Mouse (Mus musculus): Measurements from ENCODE around the gene E130114P18Rik. TPM values are rescaled to one million over a fixed set of nuclear protein-coding genes. Genes with fewer than 3 reads are reported as not detected.

The E130114P18Rik gene
- total and polyA plus RNA-seq, 2 experiments = not detected

GRCm38 (mm10) chr4:97733392-97733791 is 44.5 kb downstream of the E130114P18Rik start:
- WGBS = 68% methylated on average over 1 of the region's 1 CpGs
- no peak for TF ChIP-seq CTCF (IDR thresholded peaks at IDR 0.05; ENCODE audit: low read depth, low read length)
- no peak for TF ChIP-seq POLR2A (IDR thresholded peaks at IDR 0.05; ENCODE audit: extremely low read depth, insufficient read depth, low read length)
- H3K79me2 ChIP-seq (ENCODE audit: control insufficient read depth, insufficient read depth, low read length) = no peaks in the 10 kb centered on the region
- H3K4me3 ChIP-seq (ENCODE audit: insufficient read depth, low read depth, low read length) = no peak overlapping the region
- no peaks in the 10 kb centered on the region for H3K4me1 ChIP-seq (ENCODE audit: control insufficient read depth, insufficient read depth, low read length)
- H3K27me3 ChIP-seq (ENCODE audit: control insufficient read depth, insufficient read depth, low read length) = no peaks in the 10 kb centered on the region
- no peak overlapping the region for H3K27ac ChIP-seq (replicated peaks; ENCODE audit: insufficient read depth, low read depth, low read length)
- no peak for DNase-seq (ENCODE audit: extremely low read depth, low read depth, low spot score)
- H3K9ac ChIP-seq (ENCODE audit: low read depth, low read length) = no peak overlapping the region
- no peaks in the 10 kb centered on the region for H3K36me3 ChIP-seq (ENCODE audit: control insufficient read depth, insufficient read depth, low read length)

DNA sequence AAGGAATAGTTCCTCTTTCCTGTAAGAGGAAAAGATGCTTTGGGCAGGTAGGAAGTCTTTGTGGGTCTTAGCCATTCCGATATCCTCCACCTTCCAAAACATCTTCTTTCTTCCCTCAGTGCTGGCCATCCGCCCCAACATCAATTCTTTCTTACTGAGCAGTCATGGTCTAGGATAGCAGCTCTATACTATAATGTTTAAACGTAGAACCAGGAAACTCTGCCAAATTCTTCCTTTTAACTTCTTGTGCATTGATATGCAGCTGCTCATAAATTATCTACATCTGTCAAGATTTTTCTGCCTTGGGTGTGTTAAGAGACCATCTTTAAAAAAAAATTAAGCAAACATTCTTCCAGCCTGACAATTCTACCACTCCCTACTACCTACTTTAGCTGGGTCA is 47.5 kb downstream of the E130114P18Rik start:
- H3K27ac ChIP-seq (replicated peaks; ENCODE audit: insufficient read depth, low read depth, low read length) = no peak overlapping the region
- no peak overlapping the region for H3K4me3 ChIP-seq (ENCODE audit: insufficient read depth, low read depth, low read length)
- TF ChIP-seq POLR2A (IDR thresholded peaks at IDR 0.05; ENCODE audit: extremely low read depth, insufficient read depth, low read length) (no peak), CTCF (IDR thresholded peaks at IDR 0.05; ENCODE audit: low read depth, low read length) (no peak)
- DNase-seq (ENCODE audit: extremely low read depth, low read depth, low spot score) = no peak
- no peaks in the 10 kb centered on the region for H3K36me3 ChIP-seq (ENCODE audit: control insufficient read depth, insufficient read depth, low read length)
- no peaks in the 10 kb centered on the region for H3K79me2 ChIP-seq (ENCODE audit: control insufficient read depth, insufficient read depth, low read length)
- H3K27me3 ChIP-seq (ENCODE audit: control insufficient read depth, insufficient read depth, low read length) = no peaks in the 10 kb centered on the region
- no peaks in the 10 kb centered on the region for H3K4me1 ChIP-seq (ENCODE audit: control insufficient read depth, insufficient read depth, low read length)
- no peak overlapping the region for H3K9ac ChIP-seq (ENCODE audit: low read depth, low read length)
- WGBS = 80% methylated on average over 3 of the region's 3 CpGs

DNA sequence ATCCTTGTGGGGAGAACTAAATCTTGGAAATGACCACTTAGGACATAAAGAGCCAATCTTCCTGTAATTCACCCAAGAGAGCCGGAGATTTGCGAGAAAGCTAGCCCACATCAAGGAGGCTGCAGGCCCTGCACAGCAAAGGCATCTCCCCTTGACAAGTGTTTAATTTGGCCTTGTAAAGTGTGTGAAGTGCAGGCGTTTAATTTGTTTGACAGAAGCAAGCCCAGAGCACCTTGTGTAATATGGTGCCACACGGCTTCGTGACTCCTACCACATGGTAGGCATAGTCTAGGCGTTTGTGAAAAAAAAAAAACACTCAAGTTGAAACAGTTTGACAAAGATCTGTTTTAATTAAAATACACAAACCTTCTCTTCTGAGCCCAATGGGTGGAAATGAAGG is 47.9 kb downstream of the E130114P18Rik start:
- Histone ChIP-seq H3K79me2 (ENCODE audit: control insufficient read depth, insufficient read depth, low read length) (no peaks in the 10 kb centered on the region), H3K27ac (replicated peaks; ENCODE audit: insufficient read depth, low read depth, low read length) (no peak overlapping the region), H3K9ac (ENCODE audit: low read depth, low read length) (no peak overlapping the region), H3K4me1 (ENCODE audit: control insufficient read depth, insufficient read depth, low read length) (no peaks in the 10 kb centered on the region), H3K4me3 (ENCODE audit: insufficient read depth, low read depth, low read length) (no peak overlapping the region), H3K36me3 (ENCODE audit: control insufficient read depth, insufficient read depth, low read length) (no peaks in the 10 kb centered on the region), H3K27me3 (ENCODE audit: control insufficient read depth, insufficient read depth, low read length) (no peaks in the 10 kb centered on the region)
- 90% methylated on average over 6 of the region's 6 CpGs for WGBS
- DNase-seq (ENCODE audit: extremely low read depth, low read depth, low spot score) = no peak
- TF ChIP-seq POLR2A (IDR thresholded peaks at IDR 0.05; ENCODE audit: extremely low read depth, insufficient read depth, low read length) = no peak
- no peak for TF ChIP-seq CTCF (IDR thresholded peaks at IDR 0.05; ENCODE audit: low read depth, low read length)

DNA sequence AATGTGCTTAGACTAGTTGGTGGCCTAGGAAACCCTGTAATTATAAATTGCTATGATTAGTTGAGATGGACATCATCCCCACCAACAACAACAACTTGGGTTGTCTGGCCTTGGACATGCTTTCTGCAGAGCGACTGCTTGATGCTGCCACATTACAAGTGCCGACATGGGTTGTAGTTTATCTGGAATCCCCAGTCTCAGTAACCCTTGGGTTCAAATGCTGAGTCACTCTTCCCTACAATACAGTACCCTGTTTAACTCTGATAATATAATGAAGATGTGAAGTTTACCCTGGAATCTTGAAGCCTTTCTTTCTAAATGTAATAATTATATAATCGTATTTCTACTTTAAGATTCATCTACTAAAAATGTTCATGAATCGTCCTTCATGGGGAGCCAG is 49.4 kb downstream of the E130114P18Rik start:
- H3K9ac ChIP-seq (ENCODE audit: low read depth, low read length) = no peak overlapping the region
- TF ChIP-seq CTCF (IDR thresholded peaks at IDR 0.05; ENCODE audit: low read depth, low read length) = no peak
- no peak for TF ChIP-seq POLR2A (IDR thresholded peaks at IDR 0.05; ENCODE audit: extremely low read depth, insufficient read depth, low read length)
- no peaks in the 10 kb centered on the region for H3K36me3 ChIP-seq (ENCODE audit: control insufficient read depth, insufficient read depth, low read length)
- H3K27ac ChIP-seq (replicated peaks; ENCODE audit: insufficient read depth, low read depth, low read length) = no peak overlapping the region
- no peak for DNase-seq (ENCODE audit: extremely low read depth, low read depth, low spot score)
- H3K4me3 ChIP-seq (ENCODE audit: insufficient read depth, low read depth, low read length) = no peak overlapping the region
- no peaks in the 10 kb centered on the region for H3K79me2 ChIP-seq (ENCODE audit: control insufficient read depth, insufficient read depth, low read length)
- no peaks in the 10 kb centered on the region for H3K4me1 ChIP-seq (ENCODE audit: control insufficient read depth, insufficient read depth, low read length)
- 91% methylated on average over 4 of the region's 4 CpGs for WGBS
- H3K27me3 ChIP-seq (ENCODE audit: control insufficient read depth, insufficient read depth, low read length) = no peaks in the 10 kb centered on the region

DNA sequence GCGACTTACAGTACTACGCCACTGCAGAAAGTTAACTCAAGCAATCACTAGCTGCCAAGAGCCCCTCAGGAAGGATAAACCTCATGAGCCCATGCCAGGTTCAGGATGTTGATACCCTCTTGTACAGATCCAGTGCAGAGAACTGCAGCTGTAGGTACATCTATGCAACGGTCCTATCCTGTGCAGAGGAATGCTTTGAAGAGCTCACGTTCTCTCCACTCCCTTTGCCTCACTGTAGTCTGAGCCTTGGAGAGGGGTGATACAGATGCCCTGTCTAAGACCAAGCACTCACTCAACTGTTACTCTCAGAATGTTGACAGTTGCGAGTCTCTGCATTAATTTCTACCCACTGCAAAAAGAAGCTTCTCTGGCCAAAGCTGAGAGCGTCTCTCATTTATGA is 54.5 kb downstream of the E130114P18Rik start:
- Histone ChIP-seq H3K9ac (ENCODE audit: low read depth, low read length) (no peak overlapping the region), H3K4me1 (ENCODE audit: control insufficient read depth, insufficient read depth, low read length) (no peaks in the 10 kb centered on the region), H3K79me2 (ENCODE audit: control insufficient read depth, insufficient read depth, low read length) (no peaks in the 10 kb centered on the region), H3K27me3 (ENCODE audit: control insufficient read depth, insufficient read depth, low read length) (no peaks in the 10 kb centered on the region), H3K27ac (replicated peaks; ENCODE audit: insufficient read depth, low read depth, low read length) (no peak overlapping the region), H3K36me3 (ENCODE audit: control insufficient read depth, insufficient read depth, low read length) (no peaks in the 10 kb centered on the region), H3K4me3 (ENCODE audit: insufficient read depth, low read depth, low read length) (no peak overlapping the region)
- TF ChIP-seq CTCF (IDR thresholded peaks at IDR 0.05; ENCODE audit: low read depth, low read length) = no peak
- TF ChIP-seq POLR2A (IDR thresholded peaks at IDR 0.05; ENCODE audit: extremely low read depth, insufficient read depth, low read length) = no peak
- 95% methylated on average over 6 of the region's 6 CpGs for WGBS
- DNase-seq (ENCODE audit: extremely low read depth, low read depth, low spot score) = no peak

DNA sequence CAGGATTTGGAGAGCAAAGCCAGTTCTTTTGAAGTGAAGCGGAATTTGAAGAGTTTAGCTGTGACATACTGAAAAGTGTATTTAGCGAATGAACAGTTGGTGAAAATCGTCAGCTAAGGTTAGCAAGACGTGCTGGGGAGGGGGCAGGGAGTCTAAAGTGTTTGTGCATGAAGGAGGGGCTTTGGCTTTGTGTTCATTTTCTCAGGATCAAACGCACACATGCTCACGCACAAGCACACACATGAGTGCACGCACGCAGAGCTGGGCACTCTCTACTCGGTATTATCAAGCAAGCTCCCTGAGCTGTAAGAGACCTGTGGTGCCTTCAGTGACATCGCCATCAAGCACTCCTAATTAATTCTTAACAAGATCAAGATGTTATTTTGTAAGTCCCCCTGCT is 55.2 kb downstream of the E130114P18Rik start:
- Histone ChIP-seq H3K27ac (replicated peaks; ENCODE audit: insufficient read depth, low read depth, low read length) (no peak overlapping the region), H3K79me2 (ENCODE audit: control insufficient read depth, insufficient read depth, low read length) (no peaks in the 10 kb centered on the region), H3K27me3 (ENCODE audit: control insufficient read depth, insufficient read depth, low read length) (no peaks in the 10 kb centered on the region), H3K9ac (ENCODE audit: low read depth, low read length) (no peak overlapping the region), H3K4me3 (ENCODE audit: insufficient read depth, low read depth, low read length) (no peak overlapping the region), H3K36me3 (ENCODE audit: control insufficient read depth, insufficient read depth, low read length) (no peaks in the 10 kb centered on the region), H3K4me1 (ENCODE audit: control insufficient read depth, insufficient read depth, low read length) (no peaks in the 10 kb centered on the region)
- no peak for DNase-seq (ENCODE audit: extremely low read depth, low read depth, low spot score)
- no peak for TF ChIP-seq CTCF (IDR thresholded peaks at IDR 0.05; ENCODE audit: low read depth, low read length)
- no peak for TF ChIP-seq POLR2A (IDR thresholded peaks at IDR 0.05; ENCODE audit: extremely low read depth, insufficient read depth, low read length)
- WGBS = 78% methylated on average over 10 of the region's 10 CpGs
